Mouse (Mus musculus) frontal cortex, adult 2 months (tissue): ENCODE measurements at regions not wholly inside any gene's neighbourhood (a gene's known extent, or its start where the extent isn't known, plus 50 kb on each side); places are given as distances from the start of the nearest gene placed in this dataset.
A peak's percentile ranks its signal among the peaks of the same experiment; 100 is the strongest.

Source experiments
- DNase-seq, 2 experiments: peaks; one replicate each; pipeline ENCODE4 v3.0.0; 2022; ENCODE audit warnings: low spot score in 1 of 2; ENCODE audit errors: extremely low spot score in 1 of 2

- DNase-seq: no peak
Measured at GRCm38 (mm10) chr11:51911481-51911880, 54.0 kb upstream of the Jade2 start.

GRCm38 (mm10) chr11:51915656-51916032, 51.8 kb upstream of the Cdkn2aipnl start:
- DNase-seq: no peak

GRCm38 (mm10) chr11:51916033-51916929, 51.2 kb upstream of the Cdkn2aipnl start:
- peak; percentile 78 to 81 for DNase-seq
